Mouse (Mus musculus): ENCODE results near the gene Cacna1a. TPM values are rescaled to one million over a fixed set of nuclear protein-coding genes. Genes with fewer than 3 reads are reported as not detected.
"Not testable (repeated sequence)": the region's sequence is repeated elsewhere in the genome, so short reads cannot be mapped to it uniquely, and the experiment has no call there.

Cacna1a gene
- total RNA-seq, 2 experiments from 2014 or later, result 230 to 263 TPM

DNA sequence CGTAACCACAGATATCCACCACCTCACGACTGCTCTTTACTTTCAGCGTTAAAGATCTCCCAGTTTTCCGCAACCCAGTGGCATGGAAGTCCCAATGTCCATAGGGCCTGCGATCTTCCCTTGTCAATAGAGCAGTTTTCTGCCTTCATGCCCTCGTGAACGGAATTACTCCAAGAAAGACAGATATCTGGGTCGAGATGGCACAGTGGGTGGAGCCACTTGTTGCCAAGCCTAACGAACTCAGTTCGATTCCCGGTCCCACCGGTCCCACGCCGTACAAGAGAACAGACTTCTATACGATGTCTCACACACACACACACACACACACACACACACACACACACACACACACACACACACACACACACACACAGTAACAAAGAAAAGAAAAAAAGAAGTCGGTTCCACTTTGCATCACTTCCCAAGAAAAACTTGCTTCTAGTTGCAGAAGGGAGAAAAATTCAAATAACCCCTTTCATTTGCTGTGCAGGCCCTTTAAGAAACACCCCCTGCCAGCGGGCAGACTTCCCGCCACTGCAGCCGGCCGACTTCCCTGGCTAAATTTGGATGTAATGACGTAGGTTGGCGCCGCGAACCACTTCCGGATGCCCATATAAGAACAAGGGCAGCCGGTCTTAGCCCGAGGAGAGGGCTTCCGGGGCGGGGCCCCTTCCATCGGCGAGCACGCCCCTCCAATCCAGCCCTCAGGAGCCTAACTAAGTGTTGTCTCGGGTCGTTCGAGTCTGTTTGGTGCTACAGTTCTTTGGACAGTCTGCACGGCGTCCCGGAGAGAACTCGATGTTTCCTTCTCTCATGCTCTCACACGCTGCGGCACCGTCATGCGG lies 275.5 kb downstream of the Cacna1a start:
- intact Hi-C loops (cut with DNase I), result loop anchor here (2.0 kb wide), 2 partner anchors 23 to 25 kb away; partner anchors contain the start of genes Nacc1 and Trmt1
- DNase-seq (ENCODE audit: low spot score in 2 of 2), result peak; percentile 97 to 99

DNA sequence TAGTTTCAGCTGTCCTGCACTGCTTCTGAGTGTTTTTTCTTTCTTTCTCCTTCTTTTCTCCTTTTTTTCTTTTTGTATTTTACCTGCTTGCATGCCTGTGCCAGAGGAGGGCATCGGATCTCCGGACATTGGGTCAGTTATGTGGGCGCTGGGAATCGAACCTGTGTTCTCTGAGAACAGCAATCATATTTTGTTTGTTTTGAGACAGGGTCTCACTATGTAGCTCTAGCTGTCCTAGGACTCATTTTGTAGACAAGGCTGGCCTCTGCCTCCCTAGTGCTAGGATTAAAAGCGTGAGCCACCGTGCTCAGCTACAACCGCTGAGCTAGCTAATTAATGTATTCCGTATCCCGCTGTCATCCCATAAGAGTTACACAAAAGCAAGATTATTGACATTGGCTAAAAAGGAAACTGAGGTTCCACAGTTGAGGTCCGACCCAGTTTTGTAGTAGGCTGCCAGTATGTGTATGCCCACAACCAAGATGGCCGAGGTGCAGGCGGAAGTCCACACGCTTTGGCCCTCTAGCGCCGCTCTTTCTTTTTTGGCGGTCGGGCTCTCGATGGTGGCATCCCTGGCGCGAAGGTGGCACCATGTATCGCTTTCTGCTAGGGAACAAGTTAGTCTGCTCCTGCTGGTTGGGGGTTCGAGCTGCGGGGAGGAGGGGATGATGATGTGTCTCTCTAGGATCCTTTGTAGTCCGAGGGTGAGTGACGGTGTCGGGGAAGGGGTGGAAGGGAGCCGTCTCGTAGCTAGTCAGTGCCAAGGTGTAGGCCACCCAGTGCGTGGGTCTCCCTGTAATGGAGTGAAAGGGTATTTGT lies 276.5 kb downstream of the Cacna1a start:
- intact Hi-C loops (cut with DNase I), result loop anchor here (2.0 kb wide), 1 partner anchor 22 kb away; the partner anchor contains the start of genes Nacc1 and Trmt1
- DNase-seq (ENCODE audit: low spot score in 2 of 2), result peak; percentile 87 to 92

DNA sequence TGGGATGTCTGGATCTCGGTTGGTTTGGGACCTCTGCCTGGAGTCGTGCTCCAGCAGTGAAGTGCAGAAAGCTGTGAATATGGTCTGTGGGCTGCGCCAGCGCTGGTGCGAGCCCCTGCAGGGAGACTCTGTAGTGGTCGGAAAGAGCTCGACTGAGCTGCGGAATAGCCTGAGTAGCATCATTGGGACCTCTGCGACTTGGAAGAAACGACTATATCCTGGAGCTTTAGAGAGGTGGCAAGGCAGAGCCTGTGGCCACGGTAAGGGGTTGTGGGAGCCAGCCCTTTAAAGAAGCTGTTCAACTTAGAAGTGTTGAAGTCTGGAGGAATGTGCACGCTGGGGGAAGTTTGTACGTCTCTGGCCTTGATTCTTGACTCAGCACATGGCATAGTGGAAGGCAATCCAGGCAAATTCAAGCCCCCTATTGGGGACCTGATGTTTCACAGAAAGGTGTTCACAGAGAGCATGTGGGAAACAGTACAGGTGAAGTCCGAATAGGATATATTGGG lies 277.2 kb downstream of the Cacna1a start:
- intact Hi-C loops (cut with DNase I), result loop anchor here (2.0 kb wide), 1 partner anchor 21 kb away; the partner anchor contains the start of genes Nacc1 and Trmt1
- DNase-seq (ENCODE audit: low spot score in 2 of 2), result no peak

GRCm38 (mm10) chr8:84668081-84668480 lies 279.8 kb downstream of the Cacna1a start:
- no peak for DNase-seq (ENCODE audit: low spot score in 2 of 2)
- intact Hi-C loops (cut with DNase I), result no loop called here

DNA sequence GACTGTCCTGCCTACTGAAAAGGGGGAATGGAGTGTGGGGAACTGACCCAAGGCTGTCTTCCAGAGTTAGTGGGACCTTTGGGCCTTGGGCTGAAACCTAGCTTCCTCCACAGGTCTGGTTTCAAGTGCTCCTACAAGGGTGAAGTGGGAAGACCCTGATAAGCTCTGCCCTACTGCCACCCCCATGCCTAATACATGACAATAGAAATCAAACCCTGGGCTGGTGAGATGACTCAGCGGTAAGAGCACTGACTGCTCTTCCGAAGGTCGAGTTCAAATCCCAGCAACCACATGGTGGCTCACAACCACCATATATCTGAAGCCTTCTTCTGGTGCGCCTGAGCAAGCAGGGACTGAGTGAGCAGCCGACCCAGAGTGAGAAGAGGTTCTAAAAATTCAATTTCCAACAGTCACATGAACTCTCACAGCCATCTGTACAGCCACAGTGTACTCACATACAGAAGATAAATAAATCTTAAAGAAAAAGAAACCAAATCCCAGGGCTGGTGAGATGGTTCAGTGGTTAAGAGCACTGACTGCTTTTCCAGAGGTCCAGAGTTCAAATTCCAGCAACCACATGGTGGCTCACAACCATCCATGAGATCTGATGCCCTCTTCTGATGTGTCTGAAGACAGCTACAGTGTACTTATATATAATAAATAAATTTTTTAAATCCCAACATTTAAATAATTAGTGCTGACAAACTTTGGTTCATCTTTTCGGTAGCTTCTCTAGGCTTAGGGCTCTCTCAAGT lies 280.7 kb downstream of the Cacna1a start:
- no peak for DNase-seq (ENCODE audit: low spot score in 2 of 2)
- intact Hi-C loops (cut with DNase I), result no loop called here

GRCm38 (mm10) chr8:84670295-84671006 lies 282.2 kb downstream of the Cacna1a start:
- DNase-seq (ENCODE audit: low spot score in 2 of 2); intact Hi-C loops (cut with DNase I): not testable (repeated sequence)

DNA sequence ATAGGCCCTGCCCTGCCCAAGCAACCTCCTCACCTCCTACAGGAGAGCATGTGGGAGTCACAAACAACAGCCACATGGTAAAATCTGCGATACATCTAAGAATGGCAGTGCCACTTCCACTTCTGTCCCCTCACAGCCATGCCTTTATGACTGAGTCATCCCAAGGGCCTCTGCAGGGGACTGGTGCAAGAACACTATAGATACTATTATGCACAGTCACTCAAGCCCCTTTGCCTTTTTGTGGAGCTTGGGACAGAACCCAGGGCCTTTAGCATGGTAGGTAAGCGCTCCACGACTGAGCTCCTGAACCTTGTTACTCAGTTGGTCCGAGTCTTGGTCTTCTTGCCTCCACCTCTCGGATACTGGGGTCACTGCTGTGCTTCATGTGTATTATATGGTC lies 289.1 kb downstream of the Cacna1a start:
- DNase-seq (ENCODE audit: low spot score in 2 of 2), result no peak

GRCm38 (mm10) chr8:84681476-84681875 lies 293.2 kb downstream of the Cacna1a start:
- DNase-seq (ENCODE audit: low spot score in 2 of 2), result no peak
- intact Hi-C loops (cut with DNase I), result no loop called here

More for the DNA sequence above, 289.1 kb downstream of the Cacna1a start:
- intact Hi-C loops (cut with DNase I), result no loop called here

- DNase-seq (ENCODE audit: low spot score in 2 of 2), result no peak
- intact Hi-C loops (cut with DNase I), result no loop called here
Measured at GRCm38 (mm10) chr8:84682257-84682656, 294.0 kb downstream of the Cacna1a start.

- no peak for DNase-seq (ENCODE audit: low spot score in 2 of 2)
- intact Hi-C loops (cut with DNase I), result no loop called here
Measured at GRCm38 (mm10) chr8:84684537-84684936, 296.3 kb downstream of the Cacna1a start.

DNA sequence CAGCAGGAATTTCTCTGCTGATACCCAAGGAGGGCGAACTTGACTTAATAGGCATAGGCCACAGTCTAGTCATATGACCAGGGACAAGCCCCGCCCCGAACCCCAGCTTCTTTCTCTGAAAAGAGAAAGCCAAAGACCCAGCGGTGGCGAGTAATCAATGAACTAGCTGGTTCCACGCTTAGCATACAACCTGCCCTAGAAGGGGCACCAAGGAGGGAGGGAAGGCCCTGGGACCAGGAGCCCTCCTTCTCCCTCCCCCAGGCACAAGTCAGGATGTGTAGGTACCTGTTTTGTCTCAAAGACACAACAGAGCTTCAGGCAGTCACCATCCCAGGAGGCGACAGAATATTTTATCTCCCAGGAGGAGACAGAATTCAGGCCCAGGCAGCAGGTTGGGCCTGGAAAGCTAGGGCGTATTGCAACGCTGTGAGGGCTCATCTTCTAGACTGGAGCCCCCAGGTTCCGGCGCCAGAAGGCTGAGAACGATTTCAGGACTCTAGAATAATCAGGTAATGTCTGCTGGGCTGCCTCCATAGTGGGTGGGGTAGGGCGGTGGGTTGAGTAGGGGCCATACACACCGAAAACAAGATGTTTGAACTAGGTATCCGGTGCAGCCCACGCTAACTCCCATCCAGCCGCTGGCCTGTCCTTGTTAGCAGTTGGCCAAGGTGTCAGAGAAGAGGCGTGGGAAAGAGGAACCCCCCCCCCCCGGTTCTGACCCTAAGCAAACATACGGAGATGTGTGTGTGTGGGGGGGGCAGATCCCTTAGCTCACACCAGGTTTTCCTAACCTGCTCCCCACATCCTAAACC lies 298.2 kb downstream of the Cacna1a start, which contains the start of gene Trmt1:
Gene Trmt1, plus strand, starts transcription at position 117 of the 812 bp plus-strand sequence.
- intact Hi-C loops (cut with DNase I), result loop anchor here (2.0 kb wide), 1 partner anchor 22 kb away; no protein-coding TSS in a partner anchor
- peak in 1 of 2 experiments; percentile 54 for DNase-seq (ENCODE audit: low spot score in 2 of 2)

DNA sequence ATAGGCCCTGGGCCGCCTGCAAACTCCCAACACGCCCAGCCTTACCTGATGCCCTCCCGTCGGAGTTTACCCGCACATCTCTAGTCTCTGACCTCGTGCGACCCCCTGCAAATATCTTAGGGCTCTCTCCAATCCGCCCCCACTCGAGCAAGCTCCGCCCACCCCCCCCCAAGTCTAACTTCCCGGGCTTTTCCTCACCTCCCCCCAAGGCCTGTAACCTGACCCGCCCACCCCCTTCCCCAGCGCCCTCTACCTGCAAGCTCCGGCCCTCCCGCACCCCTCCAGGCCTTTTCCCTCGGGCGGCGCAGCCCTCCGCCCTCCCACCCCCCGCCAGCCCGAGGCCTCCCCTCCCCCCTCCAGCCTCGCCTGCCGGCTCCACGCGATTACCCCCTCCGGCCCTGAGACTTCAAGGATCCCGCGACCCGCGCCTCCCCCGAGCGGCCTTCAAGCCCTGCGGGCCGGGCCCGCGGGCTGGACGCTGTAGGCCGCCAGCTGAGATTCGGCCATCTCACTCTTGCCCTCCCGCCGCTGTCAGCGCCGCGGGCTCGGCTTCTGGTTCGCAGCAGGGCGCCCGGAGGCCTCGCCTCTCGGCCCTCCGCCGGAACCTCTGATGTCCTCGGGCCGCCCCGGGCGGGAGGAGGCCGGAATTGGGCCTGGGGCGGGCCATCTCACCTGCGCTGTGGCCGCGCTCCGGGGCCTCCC lies 298.9 kb downstream of the Cacna1a start:
- no peak for DNase-seq (ENCODE audit: low spot score in 2 of 2)
- intact Hi-C loops (cut with DNase I), result loop anchor here (2.0 kb wide), 1 partner anchor 22 kb away; no protein-coding TSS in a partner anchor

DNA sequence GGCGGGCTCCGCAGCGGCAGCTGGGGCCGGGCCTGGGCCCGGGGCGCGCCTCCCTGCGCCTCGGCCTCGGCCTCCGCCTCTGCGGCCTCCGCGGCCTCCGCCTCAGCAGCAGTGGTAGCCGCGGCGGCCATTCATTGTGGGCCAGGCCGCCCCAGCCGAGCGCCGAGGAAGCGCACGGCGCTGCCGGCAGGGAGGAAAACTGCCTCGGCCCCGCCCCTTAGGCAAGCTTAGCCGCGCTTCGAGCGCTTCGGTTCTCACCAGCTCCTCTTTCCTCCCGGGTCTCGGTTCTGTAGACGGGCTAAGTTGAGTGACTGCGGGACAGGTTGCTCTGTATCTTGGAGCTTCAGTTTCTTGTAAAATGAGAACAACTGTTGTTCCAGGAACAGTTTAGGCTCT lies 299.5 kb downstream of the Cacna1a start, which contains the start of gene Nacc1:
Gene Nacc1, minus strand, starts transcription at position 158 of the 396 bp plus-strand sequence.
- peak; percentile 89 to 91 for DNase-seq (ENCODE audit: low spot score in 2 of 2)
- intact Hi-C loops (cut with DNase I), result loop anchor here (2.0 kb wide), 1 partner anchor 23 kb away; no protein-coding TSS in a partner anchor

DNA sequence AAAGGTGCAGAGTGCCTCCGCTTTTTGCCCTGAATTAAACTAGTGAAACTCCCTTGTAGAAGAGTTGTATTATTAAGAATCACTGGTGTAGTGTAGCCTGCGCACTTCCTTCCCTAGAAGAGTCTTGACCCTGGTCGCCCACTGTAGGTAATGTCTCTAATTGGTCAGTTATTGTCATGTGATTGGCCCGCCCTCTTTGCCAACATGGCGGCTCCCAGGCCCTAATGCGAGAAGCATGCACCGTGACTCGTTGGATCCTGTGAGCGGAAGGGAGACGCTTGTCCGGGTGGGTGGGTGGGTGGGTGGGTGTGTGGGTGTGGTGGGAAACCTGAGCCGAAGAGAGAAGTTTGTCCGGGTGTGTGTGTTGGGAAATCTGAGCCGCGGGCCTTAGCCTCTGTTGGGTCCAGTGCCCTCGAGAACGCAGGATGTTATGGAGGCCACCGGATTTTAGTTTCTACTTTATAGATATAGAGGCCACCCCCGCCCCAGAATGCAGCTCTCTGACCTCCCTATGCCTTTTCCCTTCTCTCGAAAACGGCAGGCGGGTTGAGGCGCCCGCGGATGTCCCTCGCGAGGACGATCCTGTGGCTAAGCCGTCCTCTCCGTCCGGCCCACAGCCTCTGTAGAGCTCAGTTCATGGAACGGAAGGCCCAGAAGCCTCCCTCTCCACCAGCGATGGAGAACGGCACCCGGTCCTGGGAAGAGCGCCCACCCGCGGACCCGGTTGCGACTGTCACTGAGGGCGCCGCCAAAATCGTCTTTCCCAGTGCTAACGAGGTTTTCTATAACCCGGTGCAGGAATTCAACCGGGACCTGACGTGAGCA lies 301.1 kb downstream of the Cacna1a start:
- DNase-seq (ENCODE audit: low spot score in 2 of 2), result peak; percentile 95 to 96
- intact Hi-C loops (cut with DNase I), result no loop called here

All from left cerebral cortex, postnatal 25 days (tissue).